Mouse (Mus musculus) gonadal fat pad, adult 2 months (tissue): ENCODE data around the gene Tgm2. TPM values are rescaled to one million over a fixed set of nuclear protein-coding genes. Genes with fewer than 3 reads are reported as not detected.

ENCODE experiments used
- DNase-seq: peaks from one replicate; pipeline ENCODE4 v3.0.0-alpha.2; 2012; ENCODE audit warnings: low read depth
- polyA plus RNA-seq: library from polyadenylated mRNA; depleted of rRNA; stranded (reverse); fragments of >200 nt; gene quantifications from 2 replicates; pipeline ENCODE4 v1.2.3, GENCODE M21; 2012

The Tgm2 gene
- polyA plus RNA-seq, 1 experiment, result 193 TPM

DNA sequence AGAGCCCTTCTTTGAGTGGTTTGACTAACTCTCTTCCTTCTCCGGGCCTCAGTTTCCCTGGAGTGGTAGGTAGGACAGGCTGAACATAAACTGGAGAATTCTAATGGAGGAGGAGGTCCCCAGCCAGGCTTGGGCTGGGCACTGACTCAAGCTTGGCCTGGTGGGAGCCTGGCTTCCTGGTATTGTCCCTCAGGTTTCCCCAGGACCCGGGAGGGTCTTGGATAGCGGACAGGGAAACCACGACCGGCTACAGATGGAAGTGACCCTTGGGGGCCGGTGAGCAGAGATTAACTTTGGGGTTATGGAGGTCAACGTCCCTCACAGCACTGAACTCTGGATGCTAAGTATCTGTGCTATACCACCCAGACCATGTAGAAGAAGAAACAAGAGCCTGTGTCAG, 5.0 kb downstream of the Tgm2 start:
- DNase-seq, result no peak

DNA sequence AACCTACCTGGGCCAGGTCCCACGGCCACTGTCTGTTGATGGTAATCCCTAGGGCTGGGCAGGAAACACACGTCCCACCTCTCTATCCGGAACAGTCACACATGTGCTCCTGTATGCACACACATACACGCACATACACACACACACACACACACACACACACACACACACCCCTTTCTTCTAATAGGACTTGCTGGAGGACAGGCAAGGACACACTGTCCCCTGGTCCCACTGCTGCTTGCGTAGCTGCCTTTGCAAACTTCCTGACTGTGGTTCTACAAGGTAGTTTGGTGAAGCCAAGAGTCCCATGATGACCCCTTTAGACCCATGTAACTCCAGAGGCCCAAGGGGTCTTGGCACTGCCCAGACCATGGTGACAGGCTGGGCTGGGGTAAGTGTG, 5.6 kb downstream of the Tgm2 start:
- no peak for DNase-seq

DNA sequence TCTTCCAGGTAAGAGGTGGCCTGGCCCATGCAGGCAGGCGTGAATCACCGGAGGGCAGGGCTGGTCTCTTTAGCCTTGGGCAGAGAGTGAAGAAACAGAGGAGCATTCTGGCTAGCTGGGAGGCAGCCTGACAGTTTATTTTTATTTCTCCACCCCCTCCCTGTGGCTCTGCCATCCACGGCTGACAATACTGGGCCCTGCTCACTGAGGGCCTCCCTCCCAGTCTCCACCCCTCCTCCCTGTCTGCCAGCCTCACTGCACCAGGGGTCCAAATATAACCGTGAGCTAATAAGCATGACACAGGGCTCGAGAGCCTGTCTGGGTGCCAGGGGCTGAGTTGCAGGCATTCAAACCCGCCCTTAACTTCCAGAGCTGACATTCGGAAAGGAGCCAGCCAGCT, 6.6 kb downstream of the Tgm2 start:
- no peak for DNase-seq

DNA sequence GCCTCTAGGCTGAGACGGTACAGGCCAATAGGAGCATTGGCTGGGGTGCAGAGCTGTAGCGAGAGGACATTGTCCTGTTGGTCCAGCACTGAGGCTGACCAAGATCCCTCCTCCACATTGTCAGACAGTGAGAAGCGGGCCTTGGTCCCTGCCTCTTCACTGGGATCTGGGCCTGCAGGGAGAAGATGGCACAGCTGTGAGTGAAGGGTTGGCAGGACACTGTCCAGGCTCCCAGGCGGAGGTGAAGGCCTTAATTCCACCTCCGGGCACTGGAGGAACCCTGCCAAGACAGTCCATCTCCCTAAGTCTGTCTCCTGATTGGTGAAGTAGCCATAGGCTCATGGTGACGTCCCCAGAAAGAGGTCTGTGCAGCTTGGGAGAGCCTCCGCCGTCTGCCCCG, 7.5 kb downstream of the Tgm2 start:
- no peak for DNase-seq

DNA sequence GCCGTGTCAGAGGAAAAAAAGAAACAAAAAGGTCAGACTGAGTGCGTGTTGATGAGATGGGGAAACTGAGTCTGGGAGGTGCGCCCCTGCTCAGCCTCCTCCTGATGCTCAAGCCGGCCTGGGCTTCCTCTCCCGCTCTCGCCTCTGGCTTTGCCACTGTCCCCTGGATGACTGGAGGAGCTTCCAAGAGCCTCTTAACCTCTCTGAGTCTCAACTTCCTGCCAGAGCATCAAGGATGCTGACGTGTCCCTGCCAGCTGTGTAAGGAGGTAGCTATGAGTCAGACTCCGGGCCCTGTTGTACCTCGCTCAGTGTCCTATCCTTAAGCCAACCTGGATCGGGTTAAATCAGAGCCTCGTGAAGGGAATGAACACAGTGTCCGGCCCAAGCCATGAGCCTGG, 8.5 kb downstream of the Tgm2 start:
- DNase-seq, result no peak

DNA sequence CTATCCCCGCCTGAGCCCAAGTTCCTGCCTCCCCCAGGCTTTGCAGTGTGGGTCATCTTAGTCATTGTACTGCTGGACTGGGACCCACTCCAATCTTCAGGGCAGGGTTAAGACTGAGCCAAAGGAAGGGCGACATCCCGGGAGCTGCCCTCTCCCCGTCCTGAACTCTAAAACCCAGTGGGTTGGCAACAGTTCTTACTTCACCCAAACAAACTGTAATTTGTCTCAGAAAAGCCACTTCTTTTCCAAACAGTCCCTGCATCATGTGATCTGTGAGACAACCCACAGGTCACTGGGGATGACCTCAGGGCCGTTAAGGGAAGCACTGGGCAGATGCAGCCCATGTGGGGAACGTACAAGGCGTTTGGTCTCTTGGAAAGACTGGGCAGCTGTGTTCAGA, 10.0 kb downstream of the Tgm2 start:
- DNase-seq, result no peak

DNA sequence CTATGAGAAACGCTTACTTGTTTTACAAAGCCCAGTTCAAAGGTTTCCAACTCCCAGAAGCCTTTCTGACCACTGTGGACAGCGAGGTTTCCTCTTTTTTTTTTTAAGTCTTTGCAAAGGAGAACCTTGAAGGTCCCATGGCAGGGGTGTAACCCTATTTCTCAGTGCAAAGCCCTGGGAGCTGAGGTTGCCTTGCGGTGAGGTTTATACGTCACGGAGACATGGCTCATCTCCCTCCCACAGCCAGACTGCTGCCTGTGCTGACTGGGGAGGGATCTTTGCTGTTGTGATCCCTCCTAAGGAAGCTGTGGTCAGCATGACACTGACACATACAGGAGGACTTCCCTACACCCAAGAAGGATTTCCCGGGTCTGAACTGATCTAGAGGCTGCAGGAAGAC, 13.2 kb downstream of the Tgm2 start:
- DNase-seq, result no peak

DNA sequence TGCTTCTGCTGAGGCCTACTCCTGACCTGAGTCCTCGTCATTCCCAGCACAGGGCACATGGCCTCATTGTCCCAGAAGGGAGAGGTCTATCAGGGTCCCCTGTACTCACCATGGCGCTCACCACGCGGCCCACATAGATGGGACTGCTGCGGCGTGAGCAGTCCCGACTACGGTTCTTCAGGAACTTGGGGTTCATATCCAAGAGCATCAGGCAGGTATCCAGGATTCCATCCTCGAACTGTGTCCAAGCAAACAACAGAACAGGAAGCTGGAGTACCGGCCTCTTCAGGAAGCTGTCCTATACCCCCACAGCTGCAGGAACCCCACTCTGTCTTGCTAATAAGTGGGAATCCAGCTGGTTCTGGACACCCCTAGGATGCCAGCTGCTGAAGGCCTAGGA, 13.9 kb downstream of the Tgm2 start:
- no peak for DNase-seq

DNA sequence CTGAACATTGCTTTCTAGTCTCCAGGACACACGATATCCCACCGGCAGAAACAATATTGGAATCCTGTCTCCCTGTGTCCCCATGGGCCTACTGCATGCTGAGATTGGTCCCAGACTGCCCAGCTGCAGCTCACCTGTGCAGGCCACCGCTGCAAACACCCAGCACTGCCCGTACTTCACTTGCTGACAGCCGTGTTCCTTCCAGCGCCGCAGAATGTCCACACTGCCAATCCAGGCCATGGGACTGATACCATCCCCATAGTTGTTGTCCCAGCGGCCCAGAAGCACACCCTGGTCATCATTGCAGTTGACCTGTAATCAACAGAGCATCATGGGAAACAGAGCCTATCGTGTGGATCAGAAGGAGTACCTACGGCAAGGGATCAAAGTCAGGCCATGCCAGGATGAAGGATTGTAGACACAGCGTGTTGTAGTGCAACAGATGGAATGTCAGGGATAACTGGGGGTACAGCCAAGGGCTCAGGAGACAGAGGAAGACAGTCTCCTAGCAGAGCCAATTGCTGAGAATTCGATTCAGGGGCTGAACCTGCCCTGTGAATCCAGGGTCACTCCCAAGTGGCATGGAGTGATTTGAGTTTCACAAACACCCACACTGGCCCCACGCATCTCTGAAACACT, 14.9 kb downstream of the Tgm2 start:
- no peak for DNase-seq

DNA sequence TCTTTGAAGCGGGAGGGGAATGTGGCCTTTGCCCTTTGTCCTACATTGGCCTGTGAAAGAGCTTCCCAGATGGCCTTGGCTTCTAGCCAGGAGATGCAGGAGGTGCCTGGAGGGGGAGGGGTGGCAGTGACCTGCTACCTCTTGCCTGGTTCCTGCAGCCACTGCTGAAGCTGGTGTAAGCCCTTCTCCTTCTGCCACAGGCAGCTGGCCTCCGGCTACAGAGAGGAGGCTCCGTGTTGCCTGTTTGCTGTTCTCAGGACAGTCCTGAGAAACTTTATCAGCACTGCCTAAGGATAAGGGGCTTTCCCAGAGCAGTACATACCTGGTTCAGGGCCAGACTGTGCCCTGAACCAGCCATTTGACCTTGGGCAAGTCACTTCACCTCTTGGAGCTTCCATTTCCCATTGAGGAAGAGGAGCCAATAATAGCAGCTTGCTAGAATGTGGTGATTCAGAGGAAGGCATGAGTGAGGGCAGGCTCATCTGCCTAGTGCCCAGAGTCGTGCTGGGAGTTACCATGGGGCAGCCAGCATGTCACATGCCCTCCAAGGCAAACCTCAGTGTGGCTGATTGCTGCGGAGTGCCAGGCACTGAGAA, 15.7 kb downstream of the Tgm2 start:
- DNase-seq, result no peak

DNA sequence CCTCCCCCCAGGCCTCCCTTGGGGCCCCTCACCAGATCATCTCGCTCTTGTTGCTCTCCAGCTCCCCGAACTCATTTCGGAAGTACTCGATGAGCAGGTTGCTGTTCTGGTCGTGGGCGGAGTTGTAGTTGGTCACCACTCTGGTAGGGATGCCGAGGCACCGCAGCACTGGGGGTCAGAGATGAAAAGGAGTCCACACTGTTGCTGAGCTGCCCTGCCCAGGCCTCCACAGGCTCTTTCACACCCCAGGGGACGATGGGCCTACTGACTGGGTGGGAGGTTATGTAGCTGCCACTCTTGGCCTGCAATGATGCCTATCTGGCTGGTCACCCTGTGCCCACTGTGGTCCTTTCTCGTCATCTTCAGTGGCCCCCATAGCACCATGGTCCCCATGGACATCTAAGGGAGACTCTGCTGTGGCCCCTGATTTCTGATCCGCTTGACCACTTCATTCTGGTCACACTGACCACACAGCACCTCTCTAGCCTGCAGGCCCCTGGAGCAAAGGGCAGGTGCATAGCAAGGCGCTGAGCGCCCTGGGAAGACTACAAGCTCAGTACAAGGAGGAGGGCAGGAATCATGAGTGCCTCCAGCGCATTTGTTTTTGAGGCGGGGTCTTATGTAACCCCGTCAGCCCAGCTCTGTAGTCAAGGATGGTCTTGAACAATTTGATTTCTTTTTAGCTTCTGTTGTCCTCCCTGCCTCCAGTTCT, 16.8 kb downstream of the Tgm2 start:
- no peak for DNase-seq

DNA sequence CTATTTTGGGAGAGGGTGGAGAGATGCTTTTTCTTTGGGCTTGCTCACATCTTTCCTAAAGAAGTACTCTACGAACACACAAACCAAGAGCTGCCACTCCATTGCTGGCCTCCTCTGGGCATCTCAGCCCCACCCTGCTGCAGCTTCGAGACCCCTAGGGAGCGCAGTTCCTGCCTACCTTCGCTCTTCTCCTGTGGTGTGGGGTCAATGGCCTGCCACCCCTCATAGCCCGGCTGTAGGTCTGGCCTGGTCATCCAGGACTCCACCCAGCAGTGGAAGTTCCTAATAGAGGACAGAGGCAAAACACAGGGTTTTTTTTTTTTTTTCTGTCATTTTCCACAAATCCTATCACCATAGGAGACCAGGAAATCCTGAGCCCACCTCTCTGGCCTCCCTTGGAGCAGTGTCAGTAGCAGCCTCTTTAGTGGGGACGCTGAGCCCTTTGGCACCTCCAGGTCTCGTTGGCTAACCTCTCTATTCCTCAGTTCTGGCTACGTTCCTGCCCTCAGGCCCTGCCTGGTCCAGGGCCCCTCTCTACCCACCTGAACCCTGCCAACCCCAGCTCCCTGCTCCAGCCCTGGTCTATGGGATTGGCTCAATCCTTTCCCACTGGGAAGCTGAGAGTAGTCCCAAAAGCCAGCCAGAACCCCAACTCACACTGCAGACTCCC, 17.6 kb downstream of the Tgm2 start:
- DNase-seq, result no peak

DNA sequence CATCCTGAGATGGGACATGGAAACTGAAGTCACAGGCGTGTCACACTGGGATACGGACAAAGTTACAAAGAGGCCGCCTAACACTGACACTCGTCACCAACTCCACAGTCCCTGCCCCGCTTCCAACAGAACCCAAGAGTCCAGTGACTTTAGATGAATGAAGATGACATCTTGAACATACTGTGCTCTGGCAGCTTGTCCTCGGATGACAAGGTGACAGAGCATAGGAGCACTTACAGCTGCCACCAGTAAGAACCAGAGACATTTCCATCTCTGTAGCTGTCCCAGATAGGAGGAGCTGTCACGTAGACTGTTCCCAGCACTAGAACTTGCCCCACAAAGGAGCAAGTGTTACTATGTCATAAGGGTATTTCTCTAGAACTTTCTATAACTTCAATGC, 18.4 kb downstream of the Tgm2 start:
- DNase-seq, result no peak

DNA sequence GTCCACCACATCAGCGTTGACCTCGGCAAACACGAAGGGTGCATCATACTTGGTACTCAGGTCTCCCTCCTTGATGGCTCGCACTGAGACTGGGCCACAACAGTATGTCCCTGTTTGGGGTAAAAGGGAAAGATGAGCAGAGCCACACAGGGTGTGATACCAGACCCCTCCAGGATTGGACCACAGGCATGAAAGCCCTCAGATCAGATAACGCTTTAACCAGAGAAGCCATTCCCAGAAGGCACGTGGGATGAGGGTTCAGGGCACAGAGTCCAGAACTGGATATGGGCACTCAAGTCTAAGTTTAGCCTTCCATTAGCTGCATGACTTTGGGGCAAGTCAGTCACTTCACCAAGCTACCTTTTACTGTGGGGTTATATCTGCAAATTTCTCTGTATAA, 19.0 kb downstream of the Tgm2 start:
- no peak for DNase-seq

DNA sequence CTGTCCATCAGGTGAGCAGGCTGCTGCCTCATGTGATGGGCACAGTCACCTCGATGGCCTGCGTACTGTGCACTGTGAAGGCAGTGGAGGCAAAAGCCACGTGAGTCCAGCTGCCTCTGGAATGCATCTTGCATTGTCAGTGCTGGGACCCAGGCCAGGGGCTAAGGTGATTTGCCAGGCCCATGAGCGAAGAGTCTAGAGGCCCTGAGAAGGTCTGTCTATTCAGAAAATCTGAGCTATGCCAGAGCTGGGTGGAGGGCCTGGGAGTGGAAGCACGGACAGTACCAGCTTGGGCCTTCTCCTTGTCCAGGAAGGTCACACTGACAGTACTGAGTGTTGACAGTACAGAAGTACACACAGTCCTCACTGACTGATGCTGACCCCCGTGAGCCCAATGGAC, 23.4 kb downstream of the Tgm2 start:
- DNase-seq, result no peak

DNA sequence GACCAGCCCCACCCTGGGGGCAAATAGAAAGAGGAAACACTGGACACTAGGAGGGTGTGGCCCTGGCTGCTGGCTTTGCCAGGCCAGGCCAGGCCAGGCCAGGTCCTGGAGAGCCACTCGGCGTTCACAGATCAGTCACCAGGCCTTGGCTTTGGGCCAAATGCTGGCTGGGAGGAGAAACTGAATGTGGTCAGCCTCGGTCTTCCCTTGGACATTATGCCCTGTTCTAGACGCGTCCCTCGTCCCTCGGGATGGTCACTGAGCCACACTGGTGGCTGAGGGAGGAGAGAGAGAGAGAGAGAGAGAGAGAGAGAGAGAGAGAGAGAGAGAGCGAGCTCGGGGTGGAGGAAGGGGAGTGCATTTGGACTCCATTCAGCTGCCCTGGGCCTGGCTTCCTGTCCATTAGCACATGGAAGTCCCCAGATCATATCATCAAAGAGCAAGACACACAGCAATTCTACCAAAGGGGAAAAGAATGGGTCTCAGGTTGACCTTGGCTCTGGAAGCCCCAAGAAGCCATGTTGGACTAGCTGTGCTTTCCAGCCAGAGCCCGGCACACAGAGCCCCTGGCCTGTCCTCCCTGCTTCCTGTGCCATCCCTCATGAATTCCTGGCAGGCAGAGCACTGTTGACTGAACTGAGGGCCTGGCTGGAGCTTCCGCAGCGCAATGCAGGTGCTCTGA, 24.4 kb downstream of the Tgm2 start:
- no peak for DNase-seq

DNA sequence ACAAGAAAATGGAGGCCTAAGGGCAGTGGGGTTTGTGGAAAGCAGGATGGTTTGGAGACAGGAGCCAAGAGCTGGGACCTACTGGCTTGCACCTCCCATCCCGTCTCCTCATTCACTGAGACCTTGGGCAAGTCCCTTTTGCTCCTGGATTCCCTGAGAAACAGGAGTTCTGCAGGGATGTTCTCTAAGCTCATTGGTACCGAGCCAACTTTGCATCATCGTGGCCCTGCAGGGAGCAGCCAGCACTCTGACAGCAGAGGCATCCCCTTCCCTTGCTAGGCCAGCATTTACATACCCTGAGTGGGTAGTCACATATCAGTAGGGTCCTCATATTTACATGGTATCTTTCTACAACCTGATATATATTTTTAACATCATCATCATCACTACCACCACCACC, 25.4 kb downstream of the Tgm2 start:
- no peak for DNase-seq

DNA sequence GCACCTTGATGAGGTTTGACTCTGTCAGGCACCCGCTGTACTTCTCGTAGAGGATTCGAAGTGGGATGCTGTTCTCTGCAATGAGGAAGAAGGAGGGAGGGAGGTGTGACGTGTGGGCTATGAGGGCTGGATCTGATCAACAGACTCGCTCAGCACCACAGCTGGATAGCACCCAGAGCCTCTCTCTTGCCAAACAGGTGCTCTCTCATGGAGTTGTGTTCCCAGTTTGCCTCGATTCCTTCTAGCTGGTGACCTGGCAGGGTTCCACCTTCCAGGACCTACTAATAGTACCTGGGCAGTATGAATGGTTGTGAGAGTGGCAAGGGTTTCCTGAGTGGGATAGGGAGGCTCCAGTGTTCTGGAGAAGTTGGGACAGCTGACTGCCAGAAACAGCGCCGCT, 26.0 kb downstream of the Tgm2 start:
- DNase-seq, result no peak

DNA sequence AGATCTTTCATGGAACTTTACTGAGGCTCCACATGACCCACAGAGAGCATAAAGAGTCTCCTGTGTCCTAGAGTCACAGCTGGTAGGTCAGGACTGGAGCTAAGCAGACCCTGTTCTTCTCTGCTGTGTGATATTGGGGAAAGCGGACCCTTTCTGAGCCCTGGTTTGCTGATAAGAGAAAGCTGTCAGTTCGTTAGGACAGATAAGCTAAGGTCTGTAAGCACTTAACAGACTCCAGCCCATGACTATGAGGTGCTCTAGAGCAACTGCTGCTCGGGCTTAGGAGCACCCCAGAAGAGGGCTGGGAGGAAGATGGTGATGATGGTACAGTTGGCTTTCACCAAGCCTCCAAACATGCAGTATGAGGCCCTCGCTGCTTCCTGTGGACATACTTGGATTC, 27.1 kb downstream of the Tgm2 start:
- no peak for DNase-seq

DNA sequence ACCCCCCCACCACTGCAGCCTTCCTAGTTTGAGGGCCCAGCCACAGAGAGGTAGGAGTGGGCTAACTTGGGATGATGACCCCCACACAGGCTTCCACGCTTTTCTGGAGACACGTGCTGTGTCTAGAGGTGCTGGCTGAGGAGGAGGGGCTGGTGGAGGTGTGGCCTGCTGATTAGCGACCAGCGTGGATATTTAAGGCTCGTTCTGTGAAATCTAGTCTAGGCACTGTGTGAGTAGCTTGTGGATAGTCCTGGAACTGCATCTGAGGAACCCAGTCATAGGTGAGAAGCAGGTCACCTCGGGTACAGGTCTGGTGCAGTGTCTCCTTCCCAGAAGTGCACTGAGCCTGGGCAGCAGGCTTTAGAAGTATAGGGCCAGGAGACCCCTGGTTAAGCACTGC, 29.6 kb downstream of the Tgm2 start:
- no peak for DNase-seq

DNA sequence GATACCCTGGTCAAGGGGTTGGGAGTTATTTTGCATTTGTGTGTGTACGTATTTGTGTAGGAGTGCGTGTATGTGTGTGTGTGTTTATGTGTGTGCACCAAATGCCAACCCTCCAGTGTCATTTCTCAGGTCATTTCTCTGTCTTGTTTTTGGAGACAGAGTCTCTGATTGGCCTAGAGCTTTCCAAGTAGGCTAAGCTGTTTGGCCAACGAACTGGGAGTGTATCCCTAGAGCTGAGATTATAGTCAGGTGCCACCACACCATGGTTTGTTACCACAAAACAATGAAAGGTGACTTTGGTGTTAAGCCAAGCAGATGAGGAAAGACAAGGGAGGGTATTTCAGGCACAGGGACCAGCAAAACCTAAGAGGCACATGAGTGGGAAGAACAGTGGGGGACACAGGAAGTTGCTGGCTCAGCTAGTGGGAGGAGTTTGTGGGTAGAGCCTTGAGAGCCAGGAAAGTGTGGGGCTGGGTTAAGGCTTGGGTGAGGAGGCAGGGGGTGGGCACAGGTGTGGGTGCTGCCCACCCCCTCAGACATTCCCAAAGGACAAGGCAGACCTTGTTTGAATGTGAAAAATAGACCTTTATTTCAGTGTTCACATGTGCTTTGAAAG, 30.3 kb downstream of the Tgm2 start:
- DNase-seq, result no peak

DNA sequence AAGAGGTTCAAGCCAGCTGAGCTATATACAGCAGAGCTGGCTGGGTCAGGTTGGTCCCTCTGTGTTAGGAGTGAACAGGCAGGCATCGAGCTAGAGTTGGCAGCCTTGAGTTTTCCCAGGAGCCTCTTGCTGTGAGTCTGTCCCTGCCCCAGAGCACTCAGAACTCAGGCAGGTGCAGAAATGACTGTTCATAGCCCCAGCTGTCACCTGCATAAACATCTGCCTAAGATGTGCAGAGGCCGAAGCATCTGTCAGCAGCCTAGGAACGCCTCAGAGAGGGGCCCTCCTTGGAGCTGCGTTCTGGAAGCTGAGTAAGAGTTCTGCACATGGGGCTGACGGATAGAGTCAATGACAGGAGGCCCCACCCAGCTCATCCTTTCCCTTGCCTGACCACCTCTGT, 31.3 kb downstream of the Tgm2 start:
- no peak for DNase-seq
